Mouse (Mus musculus): ENCODE results near the gene Slc35g1. TPM values are rescaled to one million over a fixed set of nuclear protein-coding genes. Genes with fewer than 3 reads are reported as not detected.

Slc35g1 gene
- polyA plus RNA-seq, 1 experiment from 2014 or later = 1.1 TPM

GRCm38 (mm10) chr19:38410357-38411056, 14.7 kb downstream of the Slc35g1 start:
- WGBS = 68% methylated on average over 10 of the region's 10 CpGs
- Histone ChIP-seq H3K36me3 (replicated peaks; ENCODE audit: control insufficient read depth, insufficient read depth) (no peaks in the 10 kb centered on the region), H3K4me1 (replicated peaks; ENCODE audit: control insufficient read depth, insufficient read depth, low read length) (no peaks in the 10 kb centered on the region), H3K4me2 (replicated peaks) (no peak overlapping the region), H3K4me3 (replicated peaks; ENCODE audit: low read length) (no peak overlapping the region), H3K27me3 (ENCODE audit: control insufficient read depth, insufficient read depth, low read length) (no peaks in the 10 kb centered on the region), H3K9ac (no peak overlapping the region), H3K9me3 (ENCODE audit: control insufficient read depth, low read length) (no peaks in the 10 kb centered on the region), H3K27ac (no peak overlapping the region)
- no peak for ATAC-seq (ENCODE audit: low FRiP score)
- no peak for DNase-seq (ENCODE audit: low spot score)

- Histone ChIP-seq H3K4me1 (replicated peaks; ENCODE audit: control insufficient read depth, insufficient read depth, low read length) (no peaks in the 10 kb centered on the region), H3K4me2 (replicated peaks) (no peak overlapping the region), H3K9ac (no peak overlapping the region), H3K36me3 (replicated peaks; ENCODE audit: control insufficient read depth, insufficient read depth) (no peaks in the 10 kb centered on the region), H3K9me3 (ENCODE audit: control insufficient read depth, low read length) (no peaks in the 10 kb centered on the region), H3K27ac (no peak overlapping the region), H3K4me3 (replicated peaks; ENCODE audit: low read length) (no peak overlapping the region), H3K27me3 (ENCODE audit: control insufficient read depth, insufficient read depth, low read length) (no peaks in the 10 kb centered on the region)
- DNase-seq (ENCODE audit: low spot score) = no peak
- no peak for ATAC-seq (ENCODE audit: low FRiP score)
- 91% methylated on average over 6 of the region's 6 CpGs for WGBS
Measured at GRCm38 (mm10) chr19:38413861-38414260, 18.1 kb downstream of the Slc35g1 start.

GRCm38 (mm10) chr19:38418819-38419423, 23.1 kb downstream of the Slc35g1 start:
- Histone ChIP-seq H3K36me3 (replicated peaks; ENCODE audit: control insufficient read depth, insufficient read depth) (no peaks in the 10 kb centered on the region), H3K9ac (no peak overlapping the region), H3K27me3 (ENCODE audit: control insufficient read depth, insufficient read depth, low read length) (no peaks in the 10 kb centered on the region), H3K4me1 (replicated peaks; ENCODE audit: control insufficient read depth, insufficient read depth, low read length) (no peaks in the 10 kb centered on the region), H3K27ac (no peak overlapping the region), H3K4me2 (replicated peaks) (no peak overlapping the region), H3K9me3 (ENCODE audit: control insufficient read depth, low read length) (no peaks in the 10 kb centered on the region), H3K4me3 (replicated peaks; ENCODE audit: low read length) (no peak overlapping the region)
- ATAC-seq (ENCODE audit: low FRiP score) = peak; percentile 43; the same call in 1 of the 2 replicates
- DNase-seq (ENCODE audit: low spot score) = peak; percentile 33
- WGBS = 62% methylated on average over 4 of the region's 4 CpGs

GRCm38 (mm10) chr19:38420751-38421295, 25.0 kb downstream of the Slc35g1 start:
- H3K9me3 ChIP-seq (ENCODE audit: control insufficient read depth, low read length) = no peaks in the 10 kb centered on the region
- H3K27me3 ChIP-seq (ENCODE audit: control insufficient read depth, insufficient read depth, low read length) = no peaks in the 10 kb centered on the region
- 84% methylated on average over 4 of the region's 4 CpGs for WGBS
- H3K9ac ChIP-seq = no peak overlapping the region
- ATAC-seq (ENCODE audit: low FRiP score) (no peak), DNase-seq (ENCODE audit: low spot score) (no peak)
- no peaks in the 10 kb centered on the region for H3K36me3 ChIP-seq (replicated peaks; ENCODE audit: control insufficient read depth, insufficient read depth)
- H3K4me3 ChIP-seq (replicated peaks; ENCODE audit: low read length) = no peak overlapping the region
- no peak overlapping the region for H3K4me2 ChIP-seq (replicated peaks)
- H3K4me1 ChIP-seq (replicated peaks; ENCODE audit: control insufficient read depth, insufficient read depth, low read length) = no peaks in the 10 kb centered on the region
- H3K27ac ChIP-seq = no peak overlapping the region

GRCm38 (mm10) chr19:38421436-38421835, 25.7 kb downstream of the Slc35g1 start:
- no peak for ATAC-seq (ENCODE audit: low FRiP score)
- H3K9ac ChIP-seq = no peak overlapping the region
- H3K27me3 ChIP-seq (ENCODE audit: control insufficient read depth, insufficient read depth, low read length) = no peaks in the 10 kb centered on the region
- no peak for DNase-seq (ENCODE audit: low spot score)
- H3K4me2 ChIP-seq (replicated peaks) = no peak overlapping the region
- H3K36me3 ChIP-seq (replicated peaks; ENCODE audit: control insufficient read depth, insufficient read depth) = no peaks in the 10 kb centered on the region
- no peak overlapping the region for H3K27ac ChIP-seq
- 62% methylated on average over 7 of the region's 7 CpGs for WGBS
- H3K9me3 ChIP-seq (ENCODE audit: control insufficient read depth, low read length) = no peaks in the 10 kb centered on the region
- H3K4me1 ChIP-seq (replicated peaks; ENCODE audit: control insufficient read depth, insufficient read depth, low read length) = no peaks in the 10 kb centered on the region
- no peak overlapping the region for H3K4me3 ChIP-seq (replicated peaks; ENCODE audit: low read length)

- ATAC-seq (ENCODE audit: low FRiP score) = no peak
- no peak for DNase-seq (ENCODE audit: low spot score)
- Histone ChIP-seq H3K27me3 (ENCODE audit: control insufficient read depth, insufficient read depth, low read length) (no peaks in the 10 kb centered on the region), H3K27ac (no peak overlapping the region), H3K4me2 (replicated peaks) (no peak overlapping the region), H3K4me1 (replicated peaks; ENCODE audit: control insufficient read depth, insufficient read depth, low read length) (no peaks in the 10 kb centered on the region), H3K36me3 (replicated peaks; ENCODE audit: control insufficient read depth, insufficient read depth) (no peaks in the 10 kb centered on the region), H3K9ac (no peak overlapping the region), H3K9me3 (ENCODE audit: control insufficient read depth, low read length) (no peaks in the 10 kb centered on the region), H3K4me3 (replicated peaks; ENCODE audit: low read length) (no peak overlapping the region)
- 55% methylated on average over 6 of the region's 6 CpGs for WGBS
Measured at GRCm38 (mm10) chr19:38422926-38423325, 27.1 kb downstream of the Slc35g1 start.

- 35% methylated on average over 7 of the region's 7 CpGs for WGBS
- DNase-seq (ENCODE audit: low spot score) = peak; percentile 74
- H3K9me3 ChIP-seq (ENCODE audit: control insufficient read depth, low read length) = no peaks in the 10 kb centered on the region
Measured at GRCm38 (mm10) chr19:38423884-38424283, 28.1 kb downstream of the Slc35g1 start.

GRCm38 (mm10) chr19:38424581-38424980, 28.8 kb downstream of the Slc35g1 start:
- no peak for ATAC-seq (ENCODE audit: low FRiP score)
- no peaks in the 10 kb centered on the region for H3K36me3 ChIP-seq (replicated peaks; ENCODE audit: control insufficient read depth, insufficient read depth)
- no peaks in the 10 kb centered on the region for H3K9me3 ChIP-seq (ENCODE audit: control insufficient read depth, low read length)
- H3K4me1 ChIP-seq (replicated peaks; ENCODE audit: control insufficient read depth, insufficient read depth, low read length) = no peaks in the 10 kb centered on the region
- H3K4me2 ChIP-seq (replicated peaks) = no peak overlapping the region
- no peak overlapping the region for H3K9ac ChIP-seq
- no peak overlapping the region for H3K27ac ChIP-seq
- DNase-seq (ENCODE audit: low spot score) = no peak
- H3K4me3 ChIP-seq (replicated peaks; ENCODE audit: low read length) = no peak overlapping the region
- WGBS = 82% methylated on average over 6 of the region's 7 CpGs
- no peaks in the 10 kb centered on the region for H3K27me3 ChIP-seq (ENCODE audit: control insufficient read depth, insufficient read depth, low read length)

More at GRCm38 (mm10) chr19:38423884-38424283, 28.1 kb downstream of the Slc35g1 start:
- no peak overlapping the region for H3K9ac ChIP-seq
- no peaks in the 10 kb centered on the region for H3K27me3 ChIP-seq (ENCODE audit: control insufficient read depth, insufficient read depth, low read length)
- H3K27ac ChIP-seq = no peak overlapping the region
- H3K4me1 ChIP-seq (replicated peaks; ENCODE audit: control insufficient read depth, insufficient read depth, low read length) = no peaks in the 10 kb centered on the region
- H3K4me3 ChIP-seq (replicated peaks; ENCODE audit: low read length) = no peak overlapping the region
- no peak for ATAC-seq (ENCODE audit: low FRiP score)
- H3K36me3 ChIP-seq (replicated peaks; ENCODE audit: control insufficient read depth, insufficient read depth) = no peaks in the 10 kb centered on the region
- H3K4me2 ChIP-seq (replicated peaks) = no peak overlapping the region

- no peak overlapping the region for H3K4me3 ChIP-seq (replicated peaks; ENCODE audit: low read length)
- DNase-seq (ENCODE audit: low spot score) (peak; percentile 53), ATAC-seq (ENCODE audit: low FRiP score) (no peak)
- no peaks in the 10 kb centered on the region for H3K4me1 ChIP-seq (replicated peaks; ENCODE audit: control insufficient read depth, insufficient read depth, low read length)
- H3K4me2 ChIP-seq (replicated peaks) = no peak overlapping the region
- H3K27me3 ChIP-seq (ENCODE audit: control insufficient read depth, insufficient read depth, low read length) = no peaks in the 10 kb centered on the region
- no peak overlapping the region for H3K9ac ChIP-seq
- H3K36me3 ChIP-seq (replicated peaks; ENCODE audit: control insufficient read depth, insufficient read depth) = no peaks in the 10 kb centered on the region
- WGBS = 48% methylated on average over 5 of the region's 5 CpGs
- H3K9me3 ChIP-seq (ENCODE audit: control insufficient read depth, low read length) = no peaks in the 10 kb centered on the region
- no peak overlapping the region for H3K27ac ChIP-seq
Measured at GRCm38 (mm10) chr19:38429269-38429668, 33.5 kb downstream of the Slc35g1 start.
